Mouse (Mus musculus): ENCODE measurements around the gene Gm49711. TPM values are rescaled to one million over a fixed set of nuclear protein-coding genes. Genes with fewer than 3 reads are reported as not detected.

Gm49711 gene
- polyA plus RNA-seq, 1 experiment: not detected

- TF ChIP-seq EP300 (IDR thresholded peaks at IDR 0.05; ENCODE audit: insufficient read depth, low read depth, low read length) (no peak), POLR2A (IDR thresholded peaks at IDR 0.05; ENCODE audit: insufficient read depth, low read length) (no peak), CTCF (IDR thresholded peaks at IDR 0.05; ENCODE audit: low read depth, low read length) (no peak)
- Histone ChIP-seq H3K9me3 (replicated peaks; ENCODE audit: control insufficient read depth, insufficient read depth, low read length, poor library complexity, severe bottlenecking) (no peaks in the 10 kb centered on the region), H3K36me3 (ENCODE audit: control insufficient read depth, insufficient read depth, low read length, poor library complexity, severe bottlenecking) (peaks cover 7% of the 10 kb centered on the region)
These were observed 18.7 kb downstream of the Gm49711 start for GRCm38 (mm10) chr16:92076797-92077196.

GRCm38 (mm10) chr16:92083771-92084453 is 25.8 kb downstream of the Gm49711 start:
- no peak overlapping the region for H3K4me3 ChIP-seq (ENCODE audit: low read depth, low read length)
- no peaks in the 10 kb centered on the region for H3K9me3 ChIP-seq (replicated peaks; ENCODE audit: control insufficient read depth, insufficient read depth, low read length, poor library complexity, severe bottlenecking)
- H3K36me3 ChIP-seq (ENCODE audit: control insufficient read depth, insufficient read depth, low read length, poor library complexity, severe bottlenecking): no peaks in the 10 kb centered on the region
- TF ChIP-seq EP300 (IDR thresholded peaks at IDR 0.05; ENCODE audit: insufficient read depth, low read depth, low read length) (no peak), CTCF (IDR thresholded peaks at IDR 0.05; ENCODE audit: low read depth, low read length) (no peak), POLR2A (IDR thresholded peaks at IDR 0.05; ENCODE audit: insufficient read depth, low read length) (no peak)
- H3K9ac ChIP-seq (ENCODE audit: low read depth, poor library complexity, severe bottlenecking): no peak overlapping the region
- no peaks in the 10 kb centered on the region for H3K4me1 ChIP-seq (ENCODE audit: control insufficient read depth, insufficient read depth, low read length)
- H3K27ac ChIP-seq (ENCODE audit: insufficient read depth, low read length): no peak overlapping the region
- H3K27me3 ChIP-seq (ENCODE audit: control insufficient read depth, insufficient read depth, low read length, poor library complexity, severe bottlenecking): no peaks in the 10 kb centered on the region

More at GRCm38 (mm10) chr16:92076797-92077196, 18.7 kb downstream of the Gm49711 start:
- no peak overlapping the region for H3K27ac ChIP-seq (ENCODE audit: insufficient read depth, low read length)
- H3K27me3 ChIP-seq (ENCODE audit: control insufficient read depth, insufficient read depth, low read length, poor library complexity, severe bottlenecking): no peaks in the 10 kb centered on the region
- H3K4me3 ChIP-seq (ENCODE audit: low read depth, low read length): no peak overlapping the region
- no peaks in the 10 kb centered on the region for H3K4me1 ChIP-seq (ENCODE audit: control insufficient read depth, insufficient read depth, low read length)
- H3K9ac ChIP-seq (ENCODE audit: low read depth, poor library complexity, severe bottlenecking): no peak overlapping the region

- Histone ChIP-seq H3K4me3 (ENCODE audit: low read depth, low read length) (no peak overlapping the region), H3K4me1 (ENCODE audit: control insufficient read depth, insufficient read depth, low read length) (no peaks in the 10 kb centered on the region), H3K9ac (ENCODE audit: low read depth, poor library complexity, severe bottlenecking) (no peak overlapping the region), H3K9me3 (replicated peaks; ENCODE audit: control insufficient read depth, insufficient read depth, low read length, poor library complexity, severe bottlenecking) (no peaks in the 10 kb centered on the region), H3K27ac (ENCODE audit: insufficient read depth, low read length) (no peak overlapping the region), H3K36me3 (ENCODE audit: control insufficient read depth, insufficient read depth, low read length, poor library complexity, severe bottlenecking) (no peaks in the 10 kb centered on the region), H3K27me3 (ENCODE audit: control insufficient read depth, insufficient read depth, low read length, poor library complexity, severe bottlenecking) (no peaks in the 10 kb centered on the region)
- TF ChIP-seq CTCF (IDR thresholded peaks at IDR 0.05; ENCODE audit: low read depth, low read length) (no peak), POLR2A (IDR thresholded peaks at IDR 0.05; ENCODE audit: insufficient read depth, low read length) (no peak), EP300 (IDR thresholded peaks at IDR 0.05; ENCODE audit: insufficient read depth, low read depth, low read length) (no peak)
These were observed 31.1 kb downstream of the Gm49711 start for GRCm38 (mm10) chr16:92089225-92089624.

- Histone ChIP-seq H3K27ac (ENCODE audit: insufficient read depth, low read length) (no peak overlapping the region), H3K36me3 (ENCODE audit: control insufficient read depth, insufficient read depth, low read length, poor library complexity, severe bottlenecking) (no peaks in the 10 kb centered on the region), H3K27me3 (ENCODE audit: control insufficient read depth, insufficient read depth, low read length, poor library complexity, severe bottlenecking) (no peaks in the 10 kb centered on the region), H3K9me3 (replicated peaks; ENCODE audit: control insufficient read depth, insufficient read depth, low read length, poor library complexity, severe bottlenecking) (no peaks in the 10 kb centered on the region), H3K4me1 (ENCODE audit: control insufficient read depth, insufficient read depth, low read length) (no peaks in the 10 kb centered on the region), H3K4me3 (ENCODE audit: low read depth, low read length) (no peak overlapping the region), H3K9ac (ENCODE audit: low read depth, poor library complexity, severe bottlenecking) (no peak overlapping the region)
- no peak for TF ChIP-seq EP300 (IDR thresholded peaks at IDR 0.05; ENCODE audit: insufficient read depth, low read depth, low read length)
- no peak for TF ChIP-seq CTCF (IDR thresholded peaks at IDR 0.05; ENCODE audit: low read depth, low read length)
- no peak for TF ChIP-seq POLR2A (IDR thresholded peaks at IDR 0.05; ENCODE audit: insufficient read depth, low read length)
These were observed 33.8 kb downstream of the Gm49711 start for GRCm38 (mm10) chr16:92091876-92092275.

- H3K27ac ChIP-seq (ENCODE audit: insufficient read depth, low read length): no peak overlapping the region
- H3K4me1 ChIP-seq (ENCODE audit: control insufficient read depth, insufficient read depth, low read length): no peaks in the 10 kb centered on the region
- TF ChIP-seq EP300 (IDR thresholded peaks at IDR 0.05; ENCODE audit: insufficient read depth, low read depth, low read length) (no peak), POLR2A (IDR thresholded peaks at IDR 0.05; ENCODE audit: insufficient read depth, low read length) (no peak), CTCF (IDR thresholded peaks at IDR 0.05; ENCODE audit: low read depth, low read length) (no peak)
- no peak overlapping the region for H3K4me3 ChIP-seq (ENCODE audit: low read depth, low read length)
- 0 out of 2 replicates have a peak, but pooled peaks cover 5% of the 10 kb centered on the region for H3K36me3 ChIP-seq (ENCODE audit: control insufficient read depth, insufficient read depth, low read length, poor library complexity, severe bottlenecking)
- no peaks in the 10 kb centered on the region for H3K27me3 ChIP-seq (ENCODE audit: control insufficient read depth, insufficient read depth, low read length, poor library complexity, severe bottlenecking)
- H3K9me3 ChIP-seq (replicated peaks; ENCODE audit: control insufficient read depth, insufficient read depth, low read length, poor library complexity, severe bottlenecking): no peaks in the 10 kb centered on the region
- no peak overlapping the region for H3K9ac ChIP-seq (ENCODE audit: low read depth, poor library complexity, severe bottlenecking)
These were observed 40.4 kb downstream of the Gm49711 start for GRCm38 (mm10) chr16:92098351-92099051.

GRCm38 (mm10) chr16:92099598-92099997 is 41.5 kb downstream of the Gm49711 start:
- Histone ChIP-seq H3K4me3 (ENCODE audit: low read depth, low read length) (no peak overlapping the region), H3K27ac (ENCODE audit: insufficient read depth, low read length) (no peak overlapping the region), H3K36me3 (ENCODE audit: control insufficient read depth, insufficient read depth, low read length, poor library complexity, severe bottlenecking) (0 out of 2 replicates have a peak, but pooled peaks cover 5% of the 10 kb centered on the region), H3K9me3 (replicated peaks; ENCODE audit: control insufficient read depth, insufficient read depth, low read length, poor library complexity, severe bottlenecking) (no peaks in the 10 kb centered on the region), H3K27me3 (ENCODE audit: control insufficient read depth, insufficient read depth, low read length, poor library complexity, severe bottlenecking) (no peaks in the 10 kb centered on the region), H3K9ac (ENCODE audit: low read depth, poor library complexity, severe bottlenecking) (no peak overlapping the region), H3K4me1 (ENCODE audit: control insufficient read depth, insufficient read depth, low read length) (no peaks in the 10 kb centered on the region)
- TF ChIP-seq CTCF (IDR thresholded peaks at IDR 0.05; ENCODE audit: low read depth, low read length) (no peak), EP300 (IDR thresholded peaks at IDR 0.05; ENCODE audit: insufficient read depth, low read depth, low read length) (no peak), POLR2A (IDR thresholded peaks at IDR 0.05; ENCODE audit: insufficient read depth, low read length) (no peak)
